Mouse (Mus musculus): ENCODE data around the gene Cyb561d1. TPM values are rescaled to one million over a fixed set of nuclear protein-coding genes. Genes with fewer than 3 reads are reported as not detected.
A peak's percentile ranks its signal among the peaks of the same experiment; 100 is the strongest.

The Cyb561d1 gene
- polyA plus RNA-seq, 2 experiments from 2014 or later: 7.7 to 8.8 TPM

DNA sequence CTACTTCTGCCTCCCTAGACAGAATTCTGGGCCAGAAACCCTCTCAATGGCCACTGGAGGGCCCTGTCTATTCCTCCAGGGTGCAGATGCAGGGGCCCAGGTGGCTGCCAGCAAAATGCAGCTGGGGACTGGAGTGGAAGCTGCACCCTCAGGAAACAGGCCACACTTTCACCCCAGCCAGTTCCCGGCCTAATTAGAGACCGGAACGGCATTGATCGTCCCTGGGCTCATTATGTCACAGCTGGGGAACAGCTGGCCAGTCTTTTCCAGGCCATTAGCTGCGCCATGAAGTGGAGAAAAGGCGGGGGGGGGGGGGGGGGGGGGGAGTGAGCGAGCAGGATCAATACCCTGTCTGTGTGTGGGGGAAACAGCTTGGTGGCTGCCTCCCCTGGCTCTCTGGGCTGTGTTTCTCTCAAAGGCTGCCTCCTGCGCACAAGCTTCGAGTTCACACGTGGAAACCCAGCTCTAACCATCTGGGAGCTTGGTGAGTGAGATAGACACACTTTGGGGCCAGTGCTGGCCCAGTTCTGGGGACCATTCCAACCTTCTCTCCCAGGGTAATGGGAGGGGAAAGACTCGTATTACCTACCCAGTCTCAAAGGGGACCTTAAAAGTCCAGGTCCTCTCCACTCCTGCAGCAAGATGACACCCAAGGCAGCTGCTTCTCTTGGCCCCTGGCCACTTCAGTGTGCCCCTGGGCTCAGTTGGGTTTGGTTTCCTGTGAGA is 34.4 kb downstream of the Cyb561d1 start:
- ATAC-seq: no peak

DNA sequence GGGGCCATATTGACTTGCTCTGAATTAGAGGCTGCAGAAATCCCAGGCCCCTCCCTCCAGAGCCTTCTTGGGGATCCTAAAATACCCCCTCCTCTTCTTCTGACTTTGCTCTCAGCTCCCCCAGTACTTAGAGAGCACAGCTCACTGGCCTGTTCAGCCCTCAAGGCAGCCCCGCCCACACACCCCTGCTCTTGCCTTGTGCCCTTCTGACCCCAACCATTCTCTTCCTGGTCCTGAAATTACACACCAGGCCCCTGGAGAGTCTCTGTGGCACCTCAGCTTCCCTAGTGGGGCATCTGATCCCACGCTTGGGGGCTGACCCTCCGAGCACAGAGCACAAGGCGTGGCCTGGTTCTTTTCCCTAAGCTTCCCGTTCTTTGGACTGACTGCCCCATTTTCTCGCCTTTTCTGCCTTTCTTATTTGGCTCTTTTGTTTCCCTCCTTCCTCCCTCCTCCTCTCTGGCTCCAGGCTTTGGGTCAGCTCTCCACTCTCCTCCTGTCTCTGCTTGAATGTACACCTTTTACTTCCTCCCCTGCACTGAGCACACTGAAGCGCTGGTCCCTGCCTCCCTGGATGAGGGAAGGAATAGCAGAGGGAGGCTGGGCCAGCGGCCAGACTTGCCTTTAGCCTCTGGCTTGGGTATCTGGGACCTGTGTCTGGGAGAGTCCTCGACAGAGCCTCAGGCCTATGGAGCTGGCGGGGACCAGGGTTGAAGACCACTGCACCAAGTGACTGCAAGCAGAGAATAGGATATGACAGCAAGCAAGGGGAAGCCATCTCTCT is 35.3 kb downstream of the Cyb561d1 start:
- ATAC-seq: no peak

DNA sequence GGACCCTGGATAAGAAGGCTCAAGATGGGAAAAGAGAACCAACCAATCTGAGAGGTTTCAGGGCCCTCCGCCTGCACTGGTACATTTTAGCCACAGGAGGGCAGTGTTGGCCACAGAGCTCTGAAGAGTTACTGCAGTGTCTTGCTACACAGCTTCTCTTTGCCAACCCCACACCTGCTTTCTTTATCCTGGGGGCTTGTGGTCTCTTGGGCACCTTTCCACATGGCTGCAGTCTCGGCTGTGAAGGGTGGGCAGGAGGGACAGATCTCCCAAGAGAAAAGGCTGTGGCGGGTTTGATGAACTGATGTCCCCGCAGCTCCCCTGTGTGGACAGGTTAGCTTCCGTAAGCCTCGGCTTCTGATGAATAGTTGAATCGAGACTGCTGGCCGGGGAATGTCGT is 36.2 kb downstream of the Cyb561d1 start:
- ATAC-seq: peak; percentile 90

DNA sequence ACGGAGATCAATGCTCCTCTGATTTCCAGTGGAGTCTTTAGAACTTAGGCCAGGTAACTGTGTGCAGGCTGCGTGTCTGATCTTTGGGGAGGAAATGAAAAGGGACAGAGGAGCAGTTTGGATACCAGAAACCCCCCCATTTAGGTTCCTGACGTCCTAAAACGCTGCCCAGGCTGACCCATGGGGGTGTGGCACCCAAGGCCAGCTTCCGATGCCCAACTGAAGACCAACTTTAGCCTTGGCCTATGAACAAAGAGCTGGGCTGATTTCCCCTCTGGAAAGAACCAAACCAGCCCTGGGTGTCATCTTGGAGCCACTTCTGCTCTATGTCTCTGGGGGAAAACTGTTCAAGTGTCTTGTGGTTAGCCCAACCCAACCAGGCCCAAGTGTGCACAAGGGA is 36.9 kb downstream of the Cyb561d1 start:
- no peak for ATAC-seq

DNA sequence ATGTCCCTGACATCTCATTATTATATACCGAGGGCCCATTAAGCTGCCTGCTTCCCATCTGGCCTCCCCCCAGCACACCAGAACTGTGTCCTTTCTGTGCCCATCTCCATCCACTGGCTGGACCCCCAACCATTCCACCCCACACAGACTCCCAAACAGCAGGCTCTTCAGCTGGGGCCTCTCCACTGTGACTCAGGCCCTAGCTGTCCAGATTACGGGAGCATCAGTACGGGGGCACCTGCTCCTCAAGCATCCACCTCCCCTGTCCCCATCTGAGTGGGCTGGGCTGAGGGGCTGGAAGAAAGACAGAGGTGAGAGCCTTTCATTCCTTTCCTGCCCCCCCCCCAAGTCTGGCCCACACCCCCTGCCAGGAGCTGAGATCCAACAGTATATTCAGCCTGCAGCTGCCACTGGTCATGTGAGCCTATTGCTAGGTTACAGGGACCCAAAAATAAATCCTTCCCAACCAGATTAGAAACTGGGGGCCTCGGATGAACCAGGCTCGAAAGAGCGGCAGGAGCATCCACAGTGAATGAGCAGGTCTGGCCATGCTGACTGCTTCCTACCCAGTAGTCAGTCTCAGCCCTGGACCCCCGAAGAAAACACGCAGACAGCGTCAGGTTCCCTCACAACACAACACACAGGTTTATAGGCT is 42.5 kb downstream of the Cyb561d1 start:
- no peak for ATAC-seq

DNA sequence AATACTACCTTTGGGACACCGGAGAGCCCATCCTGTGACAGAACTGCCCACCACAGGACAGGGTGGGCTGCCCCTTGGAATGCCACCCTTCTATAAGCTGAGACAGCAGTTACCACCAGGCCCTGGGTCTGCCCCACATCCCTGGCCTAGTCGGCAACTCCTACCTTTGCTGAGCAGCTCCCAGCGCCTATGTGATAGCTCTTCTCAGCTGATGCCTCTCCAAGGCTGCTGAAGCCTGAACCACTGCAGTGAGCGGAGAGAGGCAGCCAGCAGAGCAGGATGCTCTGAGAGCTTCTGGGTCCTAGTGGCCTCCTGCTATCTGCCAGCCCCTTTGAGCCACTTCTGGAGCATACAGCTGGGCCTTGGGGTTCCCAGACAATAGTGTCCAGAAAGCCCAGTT is 46.4 kb downstream of the Cyb561d1 start, which contains the start of gene Gpr61:
Gene Gpr61 (minus strand): TSS at position 227 of the 400 bp plus-strand sequence.
- ATAC-seq: no peak

DNA sequence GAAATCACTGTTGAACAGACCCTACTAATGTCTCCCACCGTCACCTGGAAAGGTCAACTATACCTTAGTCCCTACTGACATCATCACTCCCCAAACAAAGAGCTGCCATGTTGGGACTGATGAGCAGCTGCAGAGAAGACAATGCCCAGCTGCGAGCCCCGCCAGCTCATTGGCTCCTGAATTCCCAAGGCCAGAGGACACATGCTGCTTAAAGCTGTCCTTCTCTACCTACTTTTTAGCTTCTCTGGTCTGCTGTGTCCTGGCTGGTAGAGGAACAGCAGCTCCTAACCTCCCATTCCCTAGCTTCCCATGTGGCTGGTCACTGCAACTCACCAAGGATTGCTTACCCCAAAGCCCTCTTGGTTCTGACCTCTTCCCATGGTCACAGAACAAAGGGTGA is 48.7 kb downstream of the Cyb561d1 start:
- ATAC-seq: no peak

DNA sequence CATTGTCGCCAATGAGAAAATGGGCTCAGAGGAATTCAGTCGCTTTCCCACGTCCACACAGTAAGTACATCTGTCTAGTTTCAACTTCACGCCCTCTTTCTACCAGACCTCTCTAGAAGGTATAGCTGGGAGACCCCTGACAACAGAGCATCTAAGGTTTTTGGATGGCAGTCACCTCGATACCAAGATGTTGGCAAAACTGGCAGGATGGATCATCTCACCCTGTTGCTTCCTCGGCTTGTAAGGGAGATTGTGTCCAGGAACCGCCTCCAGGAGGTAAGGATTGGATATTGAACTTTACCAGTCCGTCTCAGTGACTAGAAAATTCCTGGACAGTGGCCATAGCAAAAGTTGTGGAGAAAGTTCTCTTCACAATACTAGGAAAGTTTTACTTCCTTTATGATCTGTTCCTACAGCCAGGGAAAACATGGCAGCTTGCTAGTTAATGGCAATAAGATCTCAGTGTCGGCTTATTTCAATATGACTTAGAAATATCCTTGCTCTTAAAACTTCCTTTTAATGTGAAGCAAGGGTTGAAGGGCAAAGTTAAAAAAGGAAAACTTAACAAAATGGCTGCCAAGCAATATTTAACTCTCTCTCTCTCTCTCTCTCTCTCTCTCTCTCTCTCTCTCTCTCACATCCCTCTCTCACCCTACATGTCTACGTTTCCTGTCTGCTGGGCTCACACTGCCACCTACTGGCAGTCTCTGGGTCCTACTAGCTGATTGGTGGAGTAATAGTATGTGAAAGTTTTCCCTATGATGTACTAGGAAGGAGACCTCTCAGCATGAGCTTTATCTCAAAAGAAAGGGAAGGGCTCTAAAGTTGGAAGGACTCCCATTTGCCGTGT is 53.4 kb downstream of the Cyb561d1 start:
- ATAC-seq: peak; percentile 69

DNA sequence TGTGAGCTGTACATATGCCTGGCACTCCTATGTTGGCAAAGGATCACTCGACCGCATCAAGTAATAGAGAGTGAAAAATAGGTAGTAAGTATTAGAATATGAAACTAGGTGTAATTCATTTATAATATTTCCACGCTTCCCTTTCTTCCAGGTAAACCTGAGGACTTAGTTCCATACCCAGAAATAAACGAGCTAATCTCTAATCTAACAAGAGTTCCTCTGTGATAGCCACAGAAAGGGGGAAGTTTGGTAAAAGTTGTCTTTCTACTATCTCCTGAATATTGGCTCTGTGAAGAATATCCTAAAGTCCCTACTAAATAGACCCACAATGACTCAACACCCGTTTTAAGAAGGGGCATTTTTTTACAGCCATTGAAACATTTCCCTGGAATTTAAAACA is 54.3 kb downstream of the Cyb561d1 start:
- no peak for ATAC-seq

Other genes with a start within 250 kb of the Cyb561d1 start
- gene Gstm3, start 231.9 kb downstream of the Cyb561d1 start, polyA plus RNA-seq (2017; shearing (Covaris generic)): not detected
- gene Gstm2, start 214.8 kb downstream of the Cyb561d1 start, polyA plus RNA-seq (2017; shearing (Covaris generic)): not detected
- gene Gstm1, start 183.2 kb downstream of the Cyb561d1 start, polyA plus RNA-seq (2017; shearing (Covaris generic)): 1 to 10 TPM; 2.8 to 3.4 TPM
- gene Gstm4, start 156.3 kb downstream of the Cyb561d1 start, polyA plus RNA-seq (2017; shearing (Covaris generic)): 1 to 10 TPM; 4.4 to 5.7 TPM
- gene Ampd2, start 114.6 kb downstream of the Cyb561d1 start, polyA plus RNA-seq (2017; shearing (Covaris generic)): 10 to 100 TPM; 22.4 to 48.3 TPM
- gene Gnat2, start 108.4 kb downstream of the Cyb561d1 start, polyA plus RNA-seq (2017; shearing (Covaris generic)): not detected
- gene Gnai3, start 55.1 kb downstream of the Cyb561d1 start, polyA plus RNA-seq (2017; shearing (Covaris generic)): 10 to 100 TPM; 95.0 to 98.5 TPM
- under 1 TPM in 1 of 2 experiments, not detected in 1; 0.15 TPM for gene Gpr61, start 46.3 kb downstream of the Cyb561d1 start, polyA plus RNA-seq (2017; shearing (Covaris generic))
- gene Amigo1, start 14.9 kb downstream of the Cyb561d1 start, polyA plus RNA-seq (2017; shearing (Covaris generic)): under 1 TPM; 0.32 to 0.54 TPM
- 1 to 10 TPM; 4.9 to 8.5 TPM for gene Atxn7l2, start 9.7 kb upstream of the Cyb561d1 start, polyA plus RNA-seq (2017; shearing (Covaris generic))
- gene Sypl2, start 25.4 kb upstream of the Cyb561d1 start, polyA plus RNA-seq (2017; shearing (Covaris generic)): under 1 TPM in 1 of 2 experiments, not detected in 1; 0.08 TPM
- gene Psma5, start 55.7 kb upstream of the Cyb561d1 start, polyA plus RNA-seq (2017; shearing (Covaris generic)): 100 to 1,000 TPM; 180 to 185 TPM
- gene Sort1, start 82.9 kb upstream of the Cyb561d1 start, polyA plus RNA-seq (2017; shearing (Covaris generic)): under 1 TPM in 1 of 2 experiments, not detected in 1; 0.09 TPM
- gene Mybphl, start 163.7 kb upstream of the Cyb561d1 start, polyA plus RNA-seq (2017; shearing (Covaris generic)): not detected
- gene Psrc1, start 182.6 kb upstream of the Cyb561d1 start, polyA plus RNA-seq (2017; shearing (Covaris generic)): 1 to 10 TPM; 1.7 to 3.4 TPM
- gene Celsr2, start 214.3 kb upstream of the Cyb561d1 start, polyA plus RNA-seq (2017; shearing (Covaris generic)): 1 to 10 TPM in 1 of 2 experiments, under 1 TPM in 1; 0.61 to 2.1 TPM
- gene Sars, start 244.0 kb upstream of the Cyb561d1 start, polyA plus RNA-seq (2017; shearing (Covaris generic)): 100 to 1,000 TPM; 164 to 188 TPM

All from CD4-positive, CD25-positive, alpha-beta regulatory T cell, adult 4 months (primary cell).